Mouse (Mus musculus): ENCODE measurements at regions not wholly inside any gene's neighbourhood (a gene's known extent, or its start where the extent isn't known, plus 50 kb on each side); places are given as distances from the start of the nearest gene placed in this dataset.

GRCm38 (mm10) chr9:80615114-80615513 is 149.8 kb upstream of the Impg1 start:
- H3K27ac ChIP-seq (ENCODE audit: low read depth): no peak overlapping the region
- ATAC-seq (ENCODE audit: insufficient read depth) (no peak), DNase-seq (no peak)
- no peak overlapping the region for H3K4me2 ChIP-seq
- no peaks in the 10 kb centered on the region for H3K36me3 ChIP-seq (ENCODE audit: insufficient read depth)
- TF ChIP-seq CTCF (IDR thresholded peaks at IDR 0.05; ENCODE audit: low read depth): no peak
- 80% methylated on average over 3 of the region's 3 CpGs for WGBS
- no peaks in the 10 kb centered on the region for H3K27me3 ChIP-seq (ENCODE audit: insufficient read depth, low read length)
- H3K4me1 ChIP-seq (ENCODE audit: insufficient read depth): no peaks in the 10 kb centered on the region
- H3K4me3 ChIP-seq (ENCODE audit: low read depth, low read length): no peak overlapping the region
- H3K9me3 ChIP-seq (ENCODE audit: low read depth, low read length): no peaks in the 10 kb centered on the region
- no peak overlapping the region for H3K9ac ChIP-seq

GRCm38 (mm10) chr9:80600019-80600418 is 134.7 kb upstream of the Impg1 start:
- TF ChIP-seq CTCF (IDR thresholded peaks at IDR 0.05; ENCODE audit: low read depth): no peak
- no peaks in the 10 kb centered on the region for H3K36me3 ChIP-seq (ENCODE audit: insufficient read depth)
- ATAC-seq (ENCODE audit: insufficient read depth) (no peak), DNase-seq (no peak)
- no peak overlapping the region for H3K4me3 ChIP-seq (ENCODE audit: low read depth, low read length)
- no peaks in the 10 kb centered on the region for H3K9me3 ChIP-seq (ENCODE audit: low read depth, low read length)
- H3K9ac ChIP-seq: no peak overlapping the region
- H3K4me1 ChIP-seq (ENCODE audit: insufficient read depth): no peaks in the 10 kb centered on the region
- no peak overlapping the region for H3K4me2 ChIP-seq
- no peak overlapping the region for H3K27ac ChIP-seq (ENCODE audit: low read depth)
- no peaks in the 10 kb centered on the region for H3K27me3 ChIP-seq (ENCODE audit: insufficient read depth, low read length)

GRCm38 (mm10) chr9:80565388-80566024 is 100.2 kb upstream of the Impg1 start:
- H3K9ac ChIP-seq: no peak overlapping the region
- TF ChIP-seq CTCF (IDR thresholded peaks at IDR 0.05; ENCODE audit: low read depth): no peak
- H3K27me3 ChIP-seq (ENCODE audit: insufficient read depth, low read length): no peaks in the 10 kb centered on the region
- H3K36me3 ChIP-seq (ENCODE audit: insufficient read depth): no peaks in the 10 kb centered on the region
- H3K9me3 ChIP-seq (ENCODE audit: low read depth, low read length): no peaks in the 10 kb centered on the region
- H3K27ac ChIP-seq (ENCODE audit: low read depth): no peak overlapping the region
- H3K4me2 ChIP-seq: no peak overlapping the region
- H3K4me3 ChIP-seq (ENCODE audit: low read depth, low read length): no peak overlapping the region
- peak; percentile 62 for DNase-seq
- peak; percentile 70 for ATAC-seq (ENCODE audit: insufficient read depth)
- H3K4me1 ChIP-seq (ENCODE audit: insufficient read depth): no peaks in the 10 kb centered on the region
- WGBS: 47% methylated on average over 4 of the region's 4 CpGs

DNA sequence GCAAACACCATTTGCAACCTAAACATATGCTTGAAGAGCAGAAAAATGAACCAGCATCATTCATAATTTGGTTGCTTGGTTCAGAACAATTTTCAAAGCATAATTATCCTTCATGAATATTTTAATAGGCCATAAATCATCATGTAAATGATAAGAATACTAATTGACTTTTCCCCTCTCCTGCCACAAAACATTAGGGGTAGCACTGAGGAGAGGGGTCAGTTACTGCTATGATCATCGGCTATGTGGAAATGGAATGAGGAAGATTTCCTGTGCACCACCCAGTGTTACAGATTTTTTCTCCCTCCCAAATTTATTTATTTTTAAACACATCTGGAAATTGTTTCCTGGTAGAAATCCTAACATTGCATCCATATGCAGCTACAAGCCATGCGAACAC is 98.4 kb upstream of the Impg1 start:
- TF ChIP-seq CTCF (IDR thresholded peaks at IDR 0.05; ENCODE audit: low read depth): no peak
- Histone ChIP-seq H3K9me3 (ENCODE audit: low read depth, low read length) (no peaks in the 10 kb centered on the region), H3K9ac (no peak overlapping the region), H3K4me1 (ENCODE audit: insufficient read depth) (no peaks in the 10 kb centered on the region), H3K4me2 (no peak overlapping the region), H3K27ac (ENCODE audit: low read depth) (no peak overlapping the region), H3K36me3 (ENCODE audit: insufficient read depth) (no peaks in the 10 kb centered on the region), H3K27me3 (ENCODE audit: insufficient read depth, low read length) (no peaks in the 10 kb centered on the region), H3K4me3 (ENCODE audit: low read depth, low read length) (no peak overlapping the region)
- DNase-seq (no peak), ATAC-seq (ENCODE audit: insufficient read depth) (no peak)
- 75% methylated on average over 2 of the region's 2 CpGs for WGBS

GRCm38 (mm10) chr9:80555531-80556067 is 90.3 kb upstream of the Impg1 start:
- no peaks in the 10 kb centered on the region for H3K27me3 ChIP-seq (ENCODE audit: insufficient read depth, low read length)
- DNase-seq (peak; percentile 73), ATAC-seq (ENCODE audit: insufficient read depth) (peak; percentile 90)
- no peak overlapping the region for H3K27ac ChIP-seq (ENCODE audit: low read depth)
- no peaks in the 10 kb centered on the region for H3K4me1 ChIP-seq (ENCODE audit: insufficient read depth)
- H3K9ac ChIP-seq: no peak overlapping the region
- WGBS: 31% methylated on average over 1 of the region's 1 CpGs
- no peak overlapping the region for H3K4me3 ChIP-seq (ENCODE audit: low read depth, low read length)
- no peaks in the 10 kb centered on the region for H3K9me3 ChIP-seq (ENCODE audit: low read depth, low read length)
- no peak overlapping the region for H3K4me2 ChIP-seq
- H3K36me3 ChIP-seq (ENCODE audit: insufficient read depth): no peaks in the 10 kb centered on the region
- no peak for TF ChIP-seq CTCF (IDR thresholded peaks at IDR 0.05; ENCODE audit: low read depth)

Measured in lung, embryonic 14.5 days (tissue).